Mouse (Mus musculus) NIH3T3 (cell line): ENCODE measurements at regions not wholly inside any gene's neighbourhood (a gene's known extent, or its start where the extent isn't known, plus 50 kb on each side); places are given as distances from the start of the nearest gene placed in this dataset.
A peak's percentile ranks its signal among the peaks of the same experiment; 100 is the strongest.

Source experiments
- DNase-seq: peaks from one replicate; pipeline ENCODE4 v3.0.0-alpha.2; 2012; ENCODE audit warnings: low read depth

DNA sequence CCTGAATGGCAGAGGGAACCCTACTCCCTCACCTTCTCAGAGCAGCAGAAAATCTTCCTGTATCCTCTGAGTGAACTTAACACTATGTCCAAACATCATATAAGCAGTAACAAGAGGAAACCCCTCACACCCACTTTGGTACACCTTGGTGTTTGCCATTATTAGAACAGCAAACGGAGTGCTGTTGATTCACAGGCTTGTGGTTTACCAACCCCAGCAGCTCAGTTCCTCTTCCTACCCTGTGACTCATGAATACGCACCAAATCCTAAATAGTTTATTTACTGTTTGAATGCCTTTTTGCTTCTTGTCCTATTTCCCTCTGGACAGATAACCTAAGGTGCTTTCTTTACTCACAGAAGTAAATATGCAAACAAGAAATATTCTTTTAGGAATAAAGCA is 233.3 kb downstream of the Foxa2 start:
- DNase-seq: peak; percentile 9

DNA sequence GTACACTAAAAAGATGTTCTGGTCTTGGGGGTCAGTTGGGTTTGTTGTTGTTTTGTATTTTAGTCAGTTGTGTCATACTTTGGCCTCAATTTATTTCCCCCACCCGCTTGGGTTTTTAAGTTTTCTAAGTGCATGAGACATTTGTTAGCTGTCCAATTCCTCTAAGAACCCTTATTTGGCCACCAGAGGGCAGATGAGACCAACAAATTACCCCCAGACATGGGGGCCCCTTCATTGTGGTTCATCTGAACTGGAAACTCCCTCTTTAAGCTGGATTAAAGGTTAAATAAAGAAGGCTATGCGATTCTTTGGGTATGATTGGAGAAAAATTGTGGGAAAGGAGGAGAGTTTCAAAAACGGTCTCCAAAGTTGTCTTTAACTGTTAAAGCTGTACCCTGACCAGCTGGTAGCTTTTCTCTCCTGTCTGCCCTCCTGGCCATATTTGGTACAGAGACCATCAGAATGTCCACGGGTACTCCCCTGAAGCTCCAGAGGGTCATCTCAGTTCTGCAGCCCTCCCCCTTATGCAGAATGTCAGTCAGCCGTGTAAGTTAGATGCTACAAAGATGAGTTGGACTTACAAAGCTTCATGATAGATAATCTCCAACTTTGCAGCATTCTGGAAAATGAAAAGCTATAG is 238.6 kb downstream of the Foxa2 start:
- DNase-seq: peak; percentile 84

DNA sequence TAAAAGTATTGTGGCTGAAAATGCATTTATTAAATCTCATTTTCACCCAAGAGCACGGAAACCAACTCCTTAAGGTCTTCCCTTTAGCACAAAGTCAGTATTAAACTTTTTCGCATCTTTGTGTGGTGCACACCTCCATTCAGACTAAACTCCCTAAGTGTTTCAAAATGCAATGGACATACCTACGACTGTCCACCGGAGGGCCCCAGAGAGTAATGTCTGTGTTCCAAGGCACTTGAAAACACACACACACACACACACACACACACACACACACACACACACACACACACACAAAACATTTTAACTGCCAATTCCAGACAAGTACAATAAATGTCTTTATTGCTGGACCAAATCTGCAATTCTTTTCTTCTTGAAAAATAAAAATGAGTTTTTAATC is 243.7 kb downstream of the Foxa2 start:
- DNase-seq: peak; percentile 59

DNA sequence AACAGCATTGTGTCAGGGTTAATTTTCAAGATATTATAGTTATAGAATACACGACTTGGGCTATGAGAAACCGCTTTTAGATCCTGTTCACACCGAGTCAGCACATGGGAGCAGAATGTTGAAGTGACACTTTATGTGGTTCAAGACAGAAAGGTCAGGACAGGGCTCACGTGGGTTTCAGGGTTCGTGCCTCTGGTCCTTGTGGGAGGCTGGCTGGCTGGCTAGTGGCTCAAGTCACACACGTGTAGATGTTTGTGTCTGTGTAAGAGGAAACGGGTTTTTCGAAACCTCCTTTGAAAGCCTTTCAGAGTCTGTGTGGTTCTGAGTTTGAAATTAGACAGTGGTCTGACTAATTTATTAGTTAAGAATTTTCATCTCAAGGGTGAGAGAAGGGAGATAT is 255.3 kb downstream of the Foxa2 start:
- DNase-seq: no peak

DNA sequence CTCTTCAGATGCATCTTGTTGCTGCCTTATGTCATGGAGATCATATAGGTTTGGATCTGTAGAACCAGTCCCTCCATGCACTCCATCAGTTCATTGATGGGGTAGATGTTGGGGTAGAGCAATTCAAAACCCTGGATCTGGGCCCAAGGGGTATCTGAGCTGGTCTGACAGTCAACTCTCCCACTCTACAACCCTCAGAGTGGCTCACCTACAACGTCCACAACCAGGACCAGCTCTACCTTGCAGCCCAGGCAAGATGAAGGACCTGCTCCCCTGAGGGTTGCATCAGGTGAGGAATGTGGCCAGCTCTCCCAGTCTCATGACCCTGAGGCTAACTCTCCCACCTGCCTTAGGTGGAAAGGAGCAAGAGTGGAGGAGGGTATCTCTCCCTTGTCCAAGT is 256.9 kb downstream of the Foxa2 start:
- DNase-seq: no peak

DNA sequence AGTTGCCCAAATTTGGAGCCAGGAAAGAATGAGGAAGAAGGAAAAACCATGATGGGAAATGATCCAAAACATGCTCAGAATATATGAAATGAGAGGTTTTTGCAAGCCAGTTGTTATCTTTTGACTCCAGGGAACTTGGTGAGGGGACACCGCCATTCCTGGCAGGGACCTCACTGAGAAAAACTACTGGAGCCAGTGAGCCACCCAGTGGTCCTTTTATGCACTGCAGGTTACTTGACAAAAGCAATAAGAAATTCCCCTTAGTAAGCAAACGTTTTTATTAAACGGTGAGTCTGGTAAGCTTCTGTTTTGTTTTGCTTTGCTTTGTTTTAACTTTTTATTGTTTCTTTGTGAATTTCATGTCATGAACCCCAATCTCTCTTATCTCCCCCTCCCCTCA is 257.5 kb downstream of the Foxa2 start:
- DNase-seq: peak; percentile 83

DNA sequence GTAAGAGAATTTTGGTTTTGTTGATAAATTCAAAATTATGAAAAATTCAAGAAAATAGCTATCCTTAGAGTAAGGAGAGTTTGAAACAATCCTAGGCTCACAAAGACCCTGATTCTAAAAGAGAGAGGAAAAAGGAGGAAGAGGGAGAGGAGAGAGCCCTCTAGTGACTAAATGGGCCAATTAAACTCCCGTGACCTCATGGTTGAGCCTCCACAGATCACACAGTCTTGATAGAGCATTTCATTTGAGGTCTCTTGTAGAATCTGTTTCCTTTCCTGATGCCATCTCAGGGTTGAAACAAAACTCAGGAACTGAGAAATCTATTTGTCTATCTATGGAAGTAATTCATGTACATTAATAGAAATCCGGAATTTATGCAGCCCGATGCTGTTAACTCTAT is 258.8 kb downstream of the Foxa2 start:
- no peak for DNase-seq

DNA sequence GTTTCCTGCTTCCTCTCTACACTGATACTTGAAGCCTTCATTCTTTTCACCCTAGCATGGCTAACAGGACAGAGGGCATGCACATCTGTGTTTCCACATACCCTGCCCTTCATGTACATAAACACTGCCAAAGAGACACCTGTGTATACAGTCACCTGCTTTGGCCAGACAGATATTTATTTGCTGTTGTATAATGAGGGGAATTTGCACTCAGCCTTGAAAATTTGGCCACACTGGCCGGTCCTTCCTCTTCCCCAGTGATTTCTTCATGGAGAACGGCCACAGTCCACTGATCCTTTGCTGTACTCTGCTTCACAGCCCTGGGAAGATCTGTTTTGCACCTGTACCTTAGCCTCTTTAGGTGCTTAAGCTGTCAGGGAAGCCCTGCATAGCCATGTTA is 264.3 kb downstream of the Foxa2 start:
- DNase-seq: no peak

DNA sequence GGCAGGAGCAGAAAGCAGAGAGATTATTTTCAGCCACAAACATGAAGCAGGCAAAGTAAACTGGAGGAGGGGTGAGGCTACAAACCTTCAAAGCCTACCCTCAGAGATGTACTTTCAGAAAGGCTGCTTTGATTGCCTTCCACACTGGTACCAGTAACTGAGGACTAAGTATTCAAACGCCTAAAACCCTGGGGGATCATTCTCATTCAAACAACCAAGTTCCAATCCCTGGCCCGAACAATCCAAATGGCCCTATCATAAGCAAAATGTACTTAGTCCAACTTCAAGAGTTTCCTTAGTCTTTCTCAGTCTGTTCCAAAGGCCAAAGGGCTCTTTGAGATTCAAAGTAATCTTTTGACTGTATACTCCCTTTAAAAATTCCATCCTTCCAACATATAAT is 270.5 kb downstream of the Foxa2 start:
- DNase-seq: no peak

DNA sequence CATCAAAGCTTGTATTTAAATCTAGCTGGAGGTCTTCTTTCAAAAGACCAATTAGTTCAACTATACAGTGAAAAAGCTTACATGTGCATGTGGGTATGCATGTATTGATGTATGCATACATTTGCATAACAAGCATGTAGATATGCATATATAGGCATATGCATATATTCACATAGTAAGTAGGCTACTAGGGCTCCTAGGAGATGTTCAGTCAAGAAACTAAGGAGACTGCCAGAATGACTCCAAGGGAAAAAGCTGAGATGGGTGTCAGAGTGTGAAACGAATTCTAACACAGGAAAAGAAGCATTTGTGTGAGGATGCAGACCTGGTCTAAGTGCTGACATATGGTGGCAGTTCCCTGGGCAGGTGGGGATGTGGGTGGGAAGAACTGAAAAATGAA is 274.2 kb downstream of the Foxa2 start:
- DNase-seq: no peak

DNA sequence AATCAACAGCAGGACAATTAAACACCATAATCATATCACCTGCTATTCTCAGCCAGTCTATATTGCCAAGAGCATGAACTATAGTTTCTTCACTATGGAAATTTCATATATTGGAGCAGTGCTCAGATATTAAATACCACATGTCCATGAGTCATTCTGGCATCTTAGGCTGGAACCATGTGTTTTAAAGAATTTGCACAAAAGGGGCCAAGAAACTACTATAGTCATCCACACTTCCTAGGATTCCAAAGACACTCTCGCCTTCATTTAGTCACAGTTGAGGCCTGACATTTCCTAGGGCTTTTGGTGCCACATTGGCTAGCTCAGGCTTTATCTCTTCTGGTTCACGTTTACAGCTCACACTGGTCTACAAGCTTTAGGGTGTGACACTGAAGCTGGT is 293.7 kb downstream of the Foxa2 start:
- peak; percentile 78 for DNase-seq

DNA sequence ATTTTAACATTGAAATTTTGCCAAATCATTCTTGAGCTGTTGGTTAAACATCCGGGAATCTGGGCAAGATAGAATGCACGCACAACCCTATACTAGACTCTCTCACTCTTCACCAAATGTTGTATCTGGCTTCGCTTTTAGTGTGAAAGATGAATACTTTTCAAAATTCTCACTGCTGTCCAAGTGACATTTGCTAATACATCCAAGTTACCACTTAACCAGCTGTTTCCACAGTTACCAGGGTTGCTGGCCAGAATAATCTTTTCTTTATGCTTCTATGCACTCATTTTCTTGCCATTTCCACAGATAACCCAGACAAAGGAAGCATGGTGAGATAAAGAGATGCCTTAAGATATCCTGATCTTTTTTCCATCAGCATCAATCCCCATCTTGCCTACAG is 294.9 kb downstream of the Foxa2 start:
- no peak for DNase-seq

DNA sequence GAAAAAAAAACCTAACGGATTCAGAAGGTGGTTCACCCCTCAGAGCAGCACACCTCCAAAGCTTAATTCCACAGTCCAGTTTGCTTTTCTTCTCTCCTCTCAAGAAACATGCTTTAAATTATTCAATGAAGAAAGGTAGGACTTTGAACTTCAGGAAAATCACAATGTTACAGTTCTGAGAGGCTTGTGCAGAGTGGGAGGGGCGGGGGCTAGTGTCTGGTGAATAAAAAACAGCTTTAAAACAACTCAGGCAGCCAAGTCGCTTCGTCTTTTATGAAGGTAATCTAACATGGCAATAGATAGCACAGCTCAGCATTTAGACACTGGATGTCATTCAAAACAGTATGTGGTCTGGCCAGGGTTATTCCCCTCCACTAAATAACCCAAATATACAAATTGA is 298.8 kb downstream of the Foxa2 start:
- no peak for DNase-seq

DNA sequence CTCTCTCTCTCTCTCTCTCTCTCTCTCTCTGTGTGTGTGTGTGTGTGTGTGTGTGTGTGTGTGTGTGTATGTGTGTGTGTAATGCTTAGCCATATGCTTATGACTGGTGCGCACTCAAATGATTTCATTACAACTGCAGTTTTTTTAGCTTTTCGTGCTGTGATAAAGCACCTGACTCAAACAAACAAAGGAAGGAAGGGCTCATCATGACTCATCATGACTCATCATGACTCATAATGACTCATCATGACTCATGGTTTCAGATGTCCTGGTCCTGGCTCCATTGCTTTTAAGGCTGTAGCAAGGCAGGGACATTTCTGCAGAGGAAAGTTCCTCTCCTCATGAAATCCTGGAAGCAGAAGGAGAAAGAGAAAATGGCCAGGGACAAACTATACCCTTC is 302.9 kb downstream of the Foxa2 start:
- peak; percentile 14 for DNase-seq

DNA sequence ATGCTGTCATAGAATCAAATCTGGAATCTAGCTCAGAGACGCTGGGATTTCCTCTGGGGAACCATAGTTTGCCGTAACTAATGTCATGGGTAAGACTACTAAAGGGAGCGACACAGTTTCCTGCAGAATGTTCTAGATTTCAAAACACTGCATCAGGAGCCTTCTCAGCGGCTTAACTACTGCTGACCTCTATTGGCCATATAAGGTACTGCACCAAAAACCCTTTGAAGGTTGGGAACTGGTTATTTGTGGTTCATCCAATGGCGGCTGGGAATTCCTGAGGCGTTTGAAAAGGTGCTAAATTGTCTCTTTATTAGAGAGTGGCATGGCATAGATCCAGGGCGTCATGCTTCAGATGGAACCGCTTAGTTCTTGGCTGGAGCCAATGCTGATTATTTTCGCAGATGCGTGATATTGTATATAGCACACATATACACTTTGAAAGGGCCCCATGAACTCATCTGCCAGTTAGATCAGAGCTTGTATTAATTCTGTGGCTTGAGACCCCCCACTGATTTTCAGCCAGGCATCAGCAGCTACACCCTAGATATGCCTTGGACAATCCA is 308.4 kb downstream of the Foxa2 start:
- peak; percentile 79 for DNase-seq

DNA sequence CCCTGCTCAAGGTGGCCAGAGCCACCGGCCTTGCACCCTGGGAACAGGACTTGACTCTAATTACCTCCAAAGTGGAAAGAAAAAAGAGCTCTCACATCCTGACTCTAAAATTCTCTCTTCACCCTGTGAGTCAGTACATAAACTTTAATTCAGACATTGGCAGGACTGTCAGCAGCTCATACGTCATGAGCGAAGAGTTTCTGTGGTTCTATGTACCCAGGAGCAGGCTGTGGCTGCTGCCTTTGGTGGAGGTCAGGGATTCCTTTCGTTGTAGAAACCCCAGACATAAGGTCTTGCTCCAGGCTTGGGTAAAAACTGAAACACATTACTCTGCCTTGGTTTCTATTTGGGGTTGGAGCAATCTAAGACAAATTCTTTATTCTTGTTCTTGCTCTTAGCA is 319.4 kb downstream of the Foxa2 start:
- peak; percentile 68 for DNase-seq

DNA sequence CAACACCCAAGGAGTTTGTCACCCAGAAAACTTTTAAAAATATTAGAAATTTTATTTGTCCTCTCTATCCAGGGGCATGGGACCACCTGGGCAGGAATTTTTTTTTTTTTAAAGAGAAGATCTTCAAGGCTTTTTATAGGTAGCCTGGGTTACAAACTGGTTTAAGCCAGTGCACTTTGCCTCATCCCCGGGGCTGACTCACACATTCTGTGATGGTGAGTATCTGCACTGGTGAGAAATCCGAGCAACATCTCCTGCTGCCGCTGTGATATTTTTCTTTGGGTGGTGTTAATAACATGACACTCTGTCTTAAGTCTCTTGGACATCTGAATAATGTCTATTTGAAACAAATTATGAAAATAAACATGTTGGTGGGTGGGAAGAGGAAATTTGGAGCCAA is 327.8 kb downstream of the Foxa2 start:
- peak; percentile 21 for DNase-seq

DNA sequence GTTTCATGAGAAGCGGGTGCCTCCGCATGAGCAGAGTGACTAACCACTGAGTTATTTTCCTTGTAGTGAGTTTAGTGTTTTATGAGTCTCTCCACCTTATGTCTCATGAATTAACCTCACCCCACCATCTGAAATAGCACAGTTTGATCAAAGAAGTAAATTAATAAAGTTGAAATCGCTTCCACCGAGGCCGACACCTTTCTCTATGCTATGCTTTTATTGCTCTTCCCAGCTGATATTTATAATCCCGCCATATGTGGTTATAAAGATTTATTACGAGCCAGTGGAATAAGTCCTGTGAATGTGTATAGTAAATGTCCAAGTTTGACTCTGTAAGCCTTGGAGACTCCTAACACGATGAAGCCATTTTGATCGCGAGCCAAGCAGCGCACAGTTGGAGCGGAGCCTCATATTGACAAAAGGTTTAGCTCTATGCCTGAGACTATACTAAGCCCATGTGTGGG is 329.3 kb downstream of the Foxa2 start:
- DNase-seq: no peak

DNA sequence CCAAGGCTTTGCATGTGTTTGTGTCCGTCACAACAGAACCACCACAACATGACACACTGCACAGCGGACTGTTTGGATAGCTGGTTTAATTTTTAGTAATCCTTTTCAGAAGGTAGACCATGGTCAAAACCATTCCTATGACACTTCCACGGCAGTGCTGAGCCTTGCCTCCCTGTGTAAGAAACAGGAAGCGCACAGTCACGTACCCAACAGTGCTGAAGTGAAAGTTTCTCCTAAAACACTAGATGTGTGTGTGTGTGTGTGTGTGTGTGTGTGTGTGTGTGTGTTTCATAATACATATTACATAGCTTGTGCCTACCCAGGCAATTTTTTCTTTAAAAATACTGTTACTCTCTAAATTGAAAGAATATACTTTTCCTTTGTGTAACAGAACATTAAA is 331.0 kb downstream of the Foxa2 start:
- DNase-seq: no peak

DNA sequence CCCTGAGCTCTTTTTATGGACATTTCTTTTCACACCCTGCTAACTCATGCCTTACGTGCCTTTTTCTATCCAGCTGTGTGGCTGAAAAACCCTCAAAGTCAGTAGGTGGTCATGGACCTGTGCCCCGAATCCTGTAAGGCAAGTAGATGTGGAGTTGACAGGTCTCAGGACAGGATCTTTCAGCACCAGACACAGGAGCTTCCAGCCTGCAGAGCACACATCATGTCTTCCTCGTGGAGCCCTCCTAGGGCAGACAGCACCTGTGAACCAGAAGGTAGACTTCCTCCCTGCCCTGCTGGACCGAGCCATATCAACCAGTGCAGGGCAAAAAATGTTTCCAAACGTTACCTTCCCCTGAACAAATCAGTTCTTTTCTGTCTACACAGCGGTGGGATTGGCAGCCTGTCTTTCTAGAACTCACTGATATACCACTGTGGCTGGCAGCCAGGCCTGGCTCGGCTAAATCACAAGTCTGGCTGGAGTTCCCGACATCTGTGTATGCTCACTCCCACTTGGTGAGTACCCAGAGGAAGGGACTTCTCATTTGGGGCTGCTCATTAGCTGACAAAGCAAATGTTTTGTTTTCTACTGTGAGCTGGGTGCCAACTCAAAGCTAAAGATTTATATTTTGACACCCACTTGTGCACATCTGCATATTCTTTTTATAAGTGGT is 336.0 kb downstream of the Foxa2 start:
- peak; percentile 45 for DNase-seq

DNA sequence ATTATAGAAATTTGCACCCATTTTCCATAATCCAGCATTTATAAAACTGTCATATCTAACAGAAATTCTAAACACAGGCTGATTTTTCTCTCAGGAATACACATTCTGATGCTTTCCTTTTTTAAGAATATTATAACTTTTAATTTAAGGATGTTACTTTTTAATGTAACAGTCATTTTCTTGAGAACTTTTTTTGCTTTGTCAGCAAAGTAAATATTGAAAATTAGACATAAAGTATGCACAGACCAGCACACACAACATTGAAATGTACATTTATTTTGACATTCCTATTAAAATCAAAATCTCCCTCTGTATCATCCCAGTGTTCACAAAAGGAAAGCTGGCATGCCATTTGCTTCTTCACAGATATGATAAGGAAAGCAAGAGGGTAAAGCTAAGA is 337.0 kb downstream of the Foxa2 start:
- no peak for DNase-seq

DNA sequence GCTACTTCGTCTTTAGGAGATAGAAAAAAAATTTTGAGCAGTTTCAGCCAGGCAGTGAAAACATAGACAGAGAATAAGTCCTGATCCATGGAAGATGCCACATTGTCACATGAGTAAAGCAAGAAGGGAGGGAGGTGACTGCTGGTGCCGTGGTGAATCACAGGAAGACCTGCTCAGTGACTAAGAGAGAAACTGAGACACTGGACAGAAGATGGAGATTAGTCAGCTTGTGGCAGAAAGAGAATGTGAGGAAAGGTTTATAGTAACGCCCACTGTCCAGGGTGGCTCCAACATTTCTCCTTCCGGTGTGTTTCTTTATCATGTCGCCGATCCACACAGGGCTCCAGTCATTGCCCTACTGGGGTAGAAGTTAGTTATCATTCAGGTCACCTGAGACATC is 339.6 kb downstream of the Foxa2 start:
- DNase-seq: peak; percentile 14

DNA sequence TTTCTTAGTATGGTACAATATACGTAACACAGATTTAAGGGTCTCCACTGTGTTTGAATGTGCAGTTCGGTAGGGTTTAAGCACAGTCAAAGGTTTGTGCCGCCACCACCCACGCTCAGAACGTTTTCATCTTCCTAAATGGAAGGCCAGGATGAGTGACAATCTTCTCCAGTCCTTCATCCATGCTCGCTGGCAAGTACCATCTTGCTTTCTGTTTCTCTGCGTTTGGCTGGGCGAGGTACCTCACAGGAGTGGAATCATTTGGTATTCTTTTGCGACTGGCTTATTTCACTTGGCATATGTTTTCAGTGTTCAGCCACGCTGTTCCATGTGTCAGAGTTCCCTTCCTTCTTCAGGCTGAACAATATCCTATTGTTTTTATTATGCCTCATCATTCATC is 342.3 kb downstream of the Pax1 start:
- DNase-seq: no peak
